Mouse (Mus musculus): Measurements from ENCODE around the gene Rhbdl1.
"Not testable (repeated sequence)": the region's sequence is repeated elsewhere in the genome, so short reads cannot be mapped to it uniquely, and the experiment has no call there.

The Rhbdl1 gene

GRCm38 (mm10) chr17:25827011-25827410 lies 10.1 kb downstream of the Rhbdl1 start:
- DNase-seq (ENCODE audit: low read depth, low spot score) = no peak

- no peak for DNase-seq (ENCODE audit: low read depth, low spot score)
These were observed 11.0 kb downstream of the Rhbdl1 start for GRCm38 (mm10) chr17:25825984-25826570.

GRCm38 (mm10) chr17:25825311-25825710 lies 11.8 kb downstream of the Rhbdl1 start:
- no peak for DNase-seq (ENCODE audit: low read depth, low spot score)

DNA sequence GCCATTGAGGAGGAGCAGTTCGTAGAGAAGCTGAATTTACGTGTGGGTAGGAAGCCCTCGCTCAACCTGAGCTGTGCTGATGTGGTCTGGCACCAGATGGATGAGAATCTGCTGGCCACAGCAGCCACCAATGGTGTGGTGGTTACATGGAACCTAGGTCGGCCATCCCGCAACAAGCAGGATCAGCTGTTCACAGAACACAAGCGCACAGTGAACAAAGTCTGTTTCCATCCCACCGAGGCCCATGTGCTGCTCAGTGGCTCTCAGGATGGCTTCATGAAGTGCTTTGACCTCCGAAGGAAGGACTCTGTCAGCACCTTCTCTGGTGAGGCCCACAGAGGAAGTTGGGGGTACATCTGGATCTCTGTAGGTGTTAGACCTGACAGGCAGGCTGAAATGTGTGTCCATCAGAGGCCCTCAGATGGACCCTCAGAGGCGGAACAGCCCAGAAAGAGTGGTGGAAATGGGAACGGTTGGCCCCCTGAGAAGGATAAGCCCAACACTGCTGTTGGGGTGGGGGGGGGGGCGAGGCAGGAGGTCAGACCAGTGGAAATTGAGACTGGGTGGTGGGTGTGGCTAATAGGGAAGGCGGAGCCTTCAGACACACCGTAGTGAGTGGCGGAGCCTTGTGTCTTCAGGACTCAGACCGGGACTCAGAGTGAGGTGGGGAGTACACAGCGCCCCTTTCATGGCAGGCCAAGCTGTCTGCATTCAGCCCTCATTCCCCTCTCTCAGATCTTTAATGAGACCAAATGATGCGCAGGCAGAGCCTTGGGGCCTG lies 12.5 kb downstream of the Rhbdl1 start:
- DNase-seq (ENCODE audit: low read depth, low spot score) = no peak

DNA sequence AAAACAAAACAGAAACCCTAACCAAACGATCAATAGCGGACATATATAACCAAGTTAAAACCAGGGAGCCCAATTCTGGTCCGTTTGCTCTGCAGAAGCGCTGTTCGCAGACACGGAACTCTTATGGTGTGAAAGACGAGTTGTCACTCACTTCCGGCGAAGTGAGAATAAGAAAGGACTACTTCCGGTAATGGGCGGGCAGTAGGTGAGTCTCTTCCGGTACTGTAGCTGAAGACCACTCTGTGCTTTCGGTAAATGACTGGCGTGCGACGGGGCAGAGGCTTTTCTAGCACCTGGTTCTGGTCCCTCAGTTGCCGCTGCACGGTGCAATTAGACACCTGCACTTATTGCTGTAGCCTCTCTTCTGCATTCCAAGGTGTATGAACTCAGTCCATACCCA lies 13.6 kb downstream of the Rhbdl1 start, which contains the start of gene Wdr24:
TSS of gene Wdr24 (plus strand) at position 176 of the 400 bp plus-strand sequence.
- DNase-seq (ENCODE audit: low read depth, low spot score) = peak; percentile 91

- no peak for DNase-seq (ENCODE audit: low read depth, low spot score)
These were observed 18.0 kb downstream of the Rhbdl1 start for GRCm38 (mm10) chr17:25818851-25819780.

- no peak for DNase-seq (ENCODE audit: low read depth, low spot score)
These were observed 19.4 kb downstream of the Rhbdl1 start for GRCm38 (mm10) chr17:25817662-25818061.

GRCm38 (mm10) chr17:25813471-25813870 lies 23.6 kb downstream of the Rhbdl1 start:
- peak; percentile 84 for DNase-seq (ENCODE audit: low read depth, low spot score)

DNA sequence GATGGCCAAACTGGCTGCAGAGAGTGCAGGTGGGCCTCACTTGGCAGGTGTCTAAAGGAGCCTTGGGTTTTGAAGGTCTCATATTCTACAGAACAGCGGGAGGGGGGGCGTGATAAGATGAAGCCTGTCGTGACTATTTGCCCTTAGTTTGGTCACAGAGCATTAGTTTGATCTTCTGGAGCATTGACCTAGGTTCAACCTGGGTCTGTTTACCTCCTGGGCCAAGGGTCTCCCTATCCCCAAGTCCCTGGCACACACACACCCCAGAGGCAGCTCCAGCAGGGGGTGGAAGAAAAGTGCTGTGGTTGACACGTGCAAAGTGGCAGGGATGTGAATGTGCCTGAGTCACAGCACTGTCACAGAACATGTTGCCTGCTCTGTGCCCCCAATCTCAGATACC lies 26.2 kb downstream of the Rhbdl1 start:
- no peak for DNase-seq (ENCODE audit: low read depth, low spot score)

- no peak for DNase-seq (ENCODE audit: low read depth, low spot score)
These were observed 27.3 kb downstream of the Rhbdl1 start for GRCm38 (mm10) chr17:25809606-25810340.

GRCm38 (mm10) chr17:25808789-25809605 lies 28.1 kb downstream of the Rhbdl1 start, which contains the start of gene Fbxl16:
Gene Fbxl16, plus strand, starts transcription at chr17:25809085.
- DNase-seq (ENCODE audit: low read depth, low spot score) = peak; percentile 43

GRCm38 (mm10) chr17:25808028-25808427 lies 29.1 kb downstream of the Rhbdl1 start:
- DNase-seq (ENCODE audit: low read depth, low spot score) = no peak

DNA sequence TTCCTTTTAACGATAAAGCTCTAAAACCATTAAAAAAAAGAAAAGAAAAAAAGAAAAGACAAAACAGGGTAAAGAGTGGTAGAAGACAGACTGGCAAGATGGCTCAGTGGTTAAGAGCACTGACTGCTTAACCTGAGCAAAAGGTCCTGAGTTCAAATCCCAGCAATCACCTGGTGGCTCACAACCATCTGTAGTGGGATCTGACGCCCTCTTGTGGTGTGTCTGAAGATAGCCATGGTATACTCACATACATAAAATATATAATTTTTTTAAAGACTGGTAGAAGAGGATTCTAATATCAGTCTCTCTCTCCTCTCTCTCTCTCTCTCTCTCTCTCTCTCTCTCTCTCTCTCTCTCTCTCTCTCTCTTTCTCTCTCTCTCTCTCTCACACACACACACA lies 29.6 kb downstream of the Rhbdl1 start:
- DNase-seq (ENCODE audit: low read depth, low spot score) = not testable (repeated sequence)

DNA sequence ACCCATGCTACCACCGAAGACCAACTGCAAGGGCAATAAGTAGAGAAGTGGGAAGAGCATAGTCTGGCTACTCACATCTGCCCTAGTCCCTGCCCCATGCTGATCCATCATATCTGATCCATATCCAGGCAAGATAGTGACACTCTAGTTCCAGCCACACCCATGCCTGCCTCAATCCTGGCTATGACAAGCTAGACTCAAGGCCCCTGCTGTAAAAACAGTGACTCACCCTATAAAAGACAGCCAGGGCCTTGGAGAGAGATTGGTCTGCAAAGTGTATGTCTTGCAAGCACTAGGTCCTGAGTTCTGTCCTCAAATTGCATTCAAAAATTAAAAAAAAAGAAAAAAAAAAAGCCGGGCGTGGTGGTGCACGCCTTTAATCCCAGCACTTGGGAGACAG lies 30.6 kb downstream of the Rhbdl1 start:
- DNase-seq (ENCODE audit: low read depth, low spot score) = no peak

GRCm38 (mm10) chr17:25802825-25803517 lies 34.1 kb downstream of the Rhbdl1 start:
- DNase-seq (ENCODE audit: low read depth, low spot score) = no peak

DNA sequence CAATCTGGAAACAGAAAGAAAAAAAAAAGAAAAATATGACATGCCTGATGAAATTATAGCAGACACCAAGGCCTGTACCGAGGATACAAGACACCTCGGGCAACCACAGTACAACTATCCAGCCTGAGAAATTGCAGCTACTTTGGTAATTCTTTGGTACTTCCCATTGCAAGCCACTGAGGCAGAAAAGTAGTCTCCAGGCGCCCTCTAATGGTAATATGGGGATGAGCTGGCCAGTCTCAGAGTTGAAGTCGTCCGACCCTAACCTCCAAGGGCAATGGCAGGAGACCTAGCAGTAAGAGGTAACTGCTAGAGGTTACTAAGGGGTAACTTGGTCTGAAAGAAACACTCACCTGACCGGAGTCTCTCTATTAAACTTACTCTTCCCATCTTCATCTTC lies 36.1 kb downstream of the Rhbdl1 start:
- DNase-seq (ENCODE audit: low read depth, low spot score) = peak; percentile 87

DNA sequence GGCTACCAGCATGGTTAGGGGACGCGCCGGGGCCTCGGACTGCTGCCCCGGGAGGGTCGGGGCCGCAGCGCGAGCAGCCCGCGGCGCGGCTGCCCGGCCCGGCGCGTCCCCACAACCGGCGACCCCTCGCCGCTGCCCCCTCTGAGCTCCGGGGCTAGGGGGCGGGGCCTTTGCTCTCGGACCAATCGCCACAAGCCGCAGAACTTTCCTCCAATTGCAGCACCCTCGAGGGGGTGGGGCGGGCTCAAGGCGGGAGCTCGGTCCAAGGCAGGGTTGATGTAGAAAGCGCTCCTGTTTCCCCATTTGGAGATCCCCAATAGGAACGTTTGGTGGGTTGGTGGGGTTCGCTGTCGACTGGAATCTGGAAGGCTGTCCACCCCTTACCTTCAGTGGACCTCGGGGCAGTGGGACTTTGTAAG lies 40.1 kb downstream of the Rhbdl1 start, which contains the start of gene Metrn:
TSS of gene Metrn (minus strand) at position 186 of the 419 bp plus-strand sequence.
- peak; percentile 87 for DNase-seq (ENCODE audit: low read depth, low spot score)

- peak; percentile 22 for DNase-seq (ENCODE audit: low read depth, low spot score)
These were observed 40.8 kb downstream of the Rhbdl1 start for GRCm38 (mm10) chr17:25796211-25796771.

DNA sequence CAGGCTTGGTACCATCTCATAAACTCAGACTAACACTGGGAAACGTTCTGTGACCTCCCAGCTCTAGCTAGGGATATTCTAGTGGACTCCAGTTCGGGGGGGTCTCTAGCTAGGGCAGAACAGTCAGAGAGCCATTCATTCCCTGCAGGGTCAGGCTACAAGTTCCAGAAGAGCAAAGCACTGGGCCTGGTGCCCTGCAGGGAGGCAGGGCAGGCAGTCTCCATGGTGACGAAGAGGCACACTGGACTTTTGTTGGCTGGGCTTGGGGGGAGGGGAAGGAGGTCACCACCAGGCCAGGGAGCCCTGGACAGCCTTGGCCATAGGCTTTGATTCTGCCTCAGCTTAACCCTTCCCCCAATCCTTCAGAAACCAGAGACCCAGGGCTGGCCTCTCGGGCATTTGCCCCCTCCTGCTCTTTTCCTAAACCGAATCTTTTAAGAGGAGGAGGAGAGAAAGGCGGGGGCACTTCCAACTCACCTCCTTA lies 41.4 kb downstream of the Rhbdl1 start, which contains the start of gene AC134908.4:
TSS of gene AC134908.4 (minus strand) at position 51 of the 484 bp plus-strand sequence.
- DNase-seq (ENCODE audit: low read depth, low spot score) = no peak
